ENCODE assay signal across 16 mouse cellular contexts in the genomic region with DNA sequence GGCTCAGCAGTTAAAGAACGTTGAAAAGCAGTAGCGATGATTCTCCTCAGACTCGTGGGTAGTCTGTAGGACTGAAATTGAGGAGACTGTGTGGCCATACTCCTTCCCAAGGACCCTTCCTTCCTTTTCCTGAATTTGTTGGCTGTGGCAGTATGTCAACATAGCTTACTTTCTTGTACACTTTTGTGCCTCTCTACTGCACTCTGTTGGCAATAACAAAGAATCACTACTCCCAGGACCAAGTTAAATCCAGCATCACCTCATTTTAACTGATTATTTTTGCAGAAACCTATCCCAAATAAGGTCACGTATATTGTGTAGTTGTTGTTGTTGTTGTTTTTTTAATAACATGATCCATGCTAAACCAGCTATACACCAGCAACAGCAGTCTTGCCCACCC. TPM values are rescaled to one million over a fixed set of nuclear protein-coding genes. Genes with fewer than 3 reads are reported as not detected.
DNase-seq lines count a peak whose midpoint lies in the region; ATAC-seq and TF ChIP-seq lines count a peak whose summit lies in the region.
"Had no signal": no experiment of that assay in that cellular context is flagged by ENCODE, and none has a peak within 500 bp of the region (broad histone marks: within the 10 kb centered on the region; RNA-seq: fewer than 3 reads in every experiment).

No protein-coding gene starts in this region.

- no peaks in the 10 kb centered on the region for H3K9me3 ChIP-seq in forebrain, postnatal 0 days (ENCODE audit: low read length)
- no peaks in the 10 kb centered on the region for H3K9me3 ChIP-seq in forebrain, embryonic 13.5 days (replicated peaks)
- H3K9me3 ChIP-seq: hindbrain, embryonic 12.5 days; midbrain, embryonic 15.5 days; neural tube, embryonic 13.5 days had no signal

- 90% methylated on average over 4 of the region's 4 CpGs for WGBS in forebrain, postnatal 0 days
- WGBS in forebrain, embryonic 13.5 days: 85% methylated on average over 4 of the region's 4 CpGs

- H3K9ac ChIP-seq in forebrain, postnatal 0 days: no peak overlapping the region
- no peak overlapping the region for H3K9ac ChIP-seq in forebrain, embryonic 13.5 days
- H3K9ac ChIP-seq: hindbrain, embryonic 12.5 days; midbrain, embryonic 15.5 days; neural tube, embryonic 13.5 days had no signal

- H3K27ac ChIP-seq in forebrain, postnatal 0 days (ENCODE audit: low read depth, low read length): no peak overlapping the region
- H3K27ac ChIP-seq in forebrain, embryonic 13.5 days: no peak overlapping the region
- no peak overlapping the region for H3K27ac ChIP-seq in layer of hippocampus, adult 2 months
- H3K27ac ChIP-seq: hindbrain, embryonic 12.5 days; midbrain, embryonic 15.5 days; neural tube, embryonic 13.5 days had no signal

- H3K4me3 ChIP-seq in forebrain, postnatal 0 days (ENCODE audit: low read depth, low read length): no peak overlapping the region
- no peak overlapping the region for H3K4me3 ChIP-seq in forebrain, embryonic 13.5 days
- H3K4me3 ChIP-seq in layer of hippocampus, adult 2 months: no peak overlapping the region
- H3K4me3 ChIP-seq: hindbrain, embryonic 12.5 days; midbrain, embryonic 15.5 days; neural tube, embryonic 13.5 days had no signal

- ATAC-seq in forebrain, postnatal 0 days: no peak
- no peak for ATAC-seq in forebrain, embryonic 13.5 days
- ATAC-seq: midbrain, embryonic 15.5 days had no signal

- no peak for DNase-seq in forebrain, postnatal 0 days
- DNase-seq in layer of hippocampus, adult 2 months (ENCODE audit: low spot score in 2 of 2): no peak
- no peak for DNase-seq in layer of hippocampus, adult 9-10 months (ENCODE audit: low spot score)
- DNase-seq in A20 (ENCODE audit: low read depth, low spot score) (peak; percentile 28), adipocyte (ENCODE audit: low spot score) (peak; percentile 31)
- DNase-seq in neural tube, embryonic 10.5 days (ENCODE audit: extremely low spot score, low spot score): no peak
- DNase-seq in natural killer cell, adult 2 months (ENCODE audit: low spot score in 2 of 2): no peak
- DNase-seq: adrenal gland, postnatal 14 days; heart, adult 11 months; kidney, adult 2 months; lung, postnatal 14 days had no signal

- H3K4me1 ChIP-seq in forebrain, postnatal 0 days (ENCODE audit: insufficient read depth): no peaks in the 10 kb centered on the region
- no peaks in the 10 kb centered on the region for H3K4me1 ChIP-seq in forebrain, embryonic 13.5 days
- H3K4me1 ChIP-seq: hindbrain, embryonic 12.5 days; midbrain, embryonic 15.5 days; neural tube, embryonic 13.5 days had no signal

- H3K36me3 ChIP-seq in forebrain, postnatal 0 days (ENCODE audit: insufficient read depth): peaks cover 58% of the 10 kb centered on the region
- H3K36me3 ChIP-seq in forebrain, embryonic 13.5 days (ENCODE audit: poor library complexity, severe bottlenecking): peaks cover 72% of the 10 kb centered on the region

- no peak overlapping the region for H3K4me2 ChIP-seq in forebrain, postnatal 0 days (ENCODE audit: low read depth)
- H3K4me2 ChIP-seq in forebrain, embryonic 13.5 days: no peak overlapping the region
- H3K4me2 ChIP-seq: hindbrain, embryonic 12.5 days; liver, embryonic 11.5 days; midbrain, embryonic 15.5 days; neural tube, embryonic 13.5 days had no signal

- H3K27me3 ChIP-seq in forebrain, postnatal 0 days (ENCODE audit: insufficient read depth, low read length): no peaks in the 10 kb centered on the region
- H3K27me3 ChIP-seq in forebrain, embryonic 13.5 days: no peaks in the 10 kb centered on the region
- H3K27me3 ChIP-seq: hindbrain, embryonic 12.5 days; midbrain, embryonic 15.5 days; neural tube, embryonic 13.5 days had no signal

- peak; percentile 37; the same call in 1 of the 2 replicates for TF ChIP-seq CTCF in forebrain, postnatal 0 days (IDR thresholded peaks at IDR 0.05; ENCODE audit: low read depth)
- TF ChIP-seq CTCF in layer of hippocampus, adult 2 months (conservative IDR thresholded peaks at IDR 0.05): peak; percentile 62

RNA-seq across cellular contexts. Expression of a gene that starts 25.3 kb away (rescaled TPM):
- 33.4 and 37.3 TPM in 2 replicates for total RNA-seq in forebrain, postnatal 0 days (2014; rRNA removed)
- polyA plus RNA-seq in forebrain, postnatal 0 days (2015; fragmentation: Nextera tagmentation; extraction: Ambion mirVana): 31.4 and 39.8 TPM in 2 replicates
- 44.2 and 44.5 TPM in 2 replicates for polyA plus RNA-seq in forebrain, embryonic 13.5 days (2015; fragmentation: Nextera tagmentation; extraction: Ambion mirVana)
- 10 to 100 TPM; 24.1 to 24.3 TPM for total RNA-seq in layer of hippocampus, adult 2 months (2021)

RNA-seq across cellular contexts. Expression of a gene that starts 56.8 kb away (rescaled TPM):
- 121 and 157 TPM in 2 replicates for total RNA-seq in forebrain, postnatal 0 days (2014; rRNA removed)
- 69.5 and 94.2 TPM in 2 replicates for polyA plus RNA-seq in forebrain, postnatal 0 days (2015; fragmentation: Nextera tagmentation; extraction: Ambion mirVana)
- 139 and 157 TPM in 2 replicates for polyA plus RNA-seq in forebrain, embryonic 13.5 days (2015; fragmentation: Nextera tagmentation; extraction: Ambion mirVana)
- 10 to 100 TPM; 23.5 to 24.8 TPM for total RNA-seq in layer of hippocampus, adult 2 months (2021)

Comparison
In these comparisons a context has a peak if more than half of its experiments do, and no peak if none do; other contexts are left out.
1. DNase-seq: peak in A20 (single experiment) and adipocyte (single experiment); none in forebrain, postnatal 0 days (single experiment), layer of hippocampus, adult 2 months (0 of 2), layer of hippocampus, adult 9-10 months (single experiment), neural tube, embryonic 10.5 days (single experiment) and natural killer cell, adult 2 months (0 of 2).